Mouse (Mus musculus) activated CD4-positive, CD25-positive, alpha-beta regulatory T cell, adult 9 weeks (primary cell): ENCODE data around the gene Ifnlr1. TPM values are rescaled to one million over a fixed set of nuclear protein-coding genes. Genes with fewer than 3 reads are reported as not detected.

Experiments
- polyA plus RNA-seq: library from polyadenylated mRNA; unstranded; fragments of 100-300 nt; shearing (Covaris generic); gene quantifications from one replicate; pipeline ENCODE4 v1.2.1, GENCODE M21; 2017

The Ifnlr1 gene
- not detected for polyA plus RNA-seq

DNA sequence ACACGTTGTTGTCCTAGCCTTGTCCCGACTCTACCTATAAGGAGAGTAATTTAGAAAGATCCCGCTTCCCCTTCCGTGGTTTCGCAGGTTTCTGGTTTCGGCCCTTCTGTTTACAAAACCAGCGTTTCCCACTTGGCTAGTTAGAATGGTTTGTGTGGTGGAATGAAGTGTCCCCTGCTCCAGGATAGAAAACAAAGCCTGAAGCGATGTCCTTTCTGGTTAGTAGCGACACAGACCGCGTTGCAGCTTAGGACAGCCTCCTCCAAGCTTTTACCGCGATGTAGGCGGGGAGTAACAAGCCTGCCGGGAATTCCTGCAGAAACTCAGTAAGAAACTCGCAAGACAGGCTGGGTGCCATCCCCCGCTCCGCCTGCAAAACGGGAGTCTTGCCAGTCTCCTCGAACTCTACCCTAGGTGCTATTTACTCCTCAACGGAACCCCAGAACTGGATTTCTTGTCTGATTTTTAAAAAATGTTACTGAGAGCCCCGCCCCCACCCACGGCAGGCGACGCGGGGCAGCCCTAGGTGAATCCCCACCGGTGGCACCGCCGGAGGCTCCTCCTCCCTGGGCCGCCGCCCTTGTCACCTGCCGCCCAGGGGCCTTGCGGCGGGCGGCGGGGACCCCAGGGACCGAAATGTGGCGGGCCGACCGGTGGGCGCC, at the start of gene Ifnlr1:
TSS of gene Ifnlr1 (plus strand) at position 382 of the 662 bp plus-strand sequence.

DNA sequence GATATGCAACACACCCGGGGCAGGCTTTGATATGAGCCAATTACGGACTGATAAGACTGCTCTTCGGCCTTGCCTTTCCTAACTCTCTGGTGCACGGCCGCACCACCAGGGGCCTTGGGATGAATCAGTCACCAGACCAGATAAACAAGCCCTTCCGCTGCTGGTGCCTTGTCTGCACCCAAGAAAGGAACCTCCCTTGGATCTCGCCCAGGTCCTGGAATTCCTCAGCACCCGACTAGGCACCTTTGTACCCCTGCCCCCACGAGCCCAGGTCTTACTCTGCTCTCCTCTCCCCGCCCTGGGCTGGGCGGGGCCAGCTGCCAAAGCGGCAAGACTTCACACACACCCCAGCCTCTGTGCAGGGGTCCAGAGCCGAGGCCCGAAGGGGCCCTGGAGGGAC, 41.7 kb downstream of the Ifnlr1 start, which contains the start of gene Il22ra1:
TSS of gene Il22ra1 (plus strand) at position 356 of the 400 bp plus-strand sequence.

Other genes starting within 250 kb of the Ifnlr1 start
- gene Stpg1, start 191.5 kb upstream of the Ifnlr1 start, polyA plus RNA-seq: not detected
- gene Nipal3, start 191.2 kb upstream of the Ifnlr1 start, polyA plus RNA-seq: 17.0 TPM
- gene Grhl3, start 112.7 kb upstream of the Ifnlr1 start, polyA plus RNA-seq: not detected
- not detected for gene Il22ra1, start 41.9 kb downstream of the Ifnlr1 start, polyA plus RNA-seq
- gene Myom3, start 73.4 kb downstream of the Ifnlr1 start, polyA plus RNA-seq: not detected
- 172 TPM for gene Srsf10, start 169.5 kb downstream of the Ifnlr1 start, polyA plus RNA-seq
- 231 TPM for gene Pnrc2, start 187.6 kb downstream of the Ifnlr1 start, polyA plus RNA-seq
- 15.7 TPM for gene Cnr2, start 209.1 kb downstream of the Ifnlr1 start, polyA plus RNA-seq
- gene Fuca1, start 234.4 kb downstream of the Ifnlr1 start, polyA plus RNA-seq: 118 TPM